Mouse (Mus musculus): ENCODE measurements around the gene Lrrc3c.
A peak's percentile ranks its signal among the peaks of the same experiment; 100 is the strongest.
"Not testable (repeated sequence)": the region's sequence is repeated elsewhere in the genome, so short reads cannot be mapped to it uniquely, and the experiment has no call there.

The Lrrc3c gene

GRCm38 (mm10) chr11:98586087-98586891 lies 11.8 kb upstream of the Lrrc3c start:
- DNase-seq = no peak

DNA sequence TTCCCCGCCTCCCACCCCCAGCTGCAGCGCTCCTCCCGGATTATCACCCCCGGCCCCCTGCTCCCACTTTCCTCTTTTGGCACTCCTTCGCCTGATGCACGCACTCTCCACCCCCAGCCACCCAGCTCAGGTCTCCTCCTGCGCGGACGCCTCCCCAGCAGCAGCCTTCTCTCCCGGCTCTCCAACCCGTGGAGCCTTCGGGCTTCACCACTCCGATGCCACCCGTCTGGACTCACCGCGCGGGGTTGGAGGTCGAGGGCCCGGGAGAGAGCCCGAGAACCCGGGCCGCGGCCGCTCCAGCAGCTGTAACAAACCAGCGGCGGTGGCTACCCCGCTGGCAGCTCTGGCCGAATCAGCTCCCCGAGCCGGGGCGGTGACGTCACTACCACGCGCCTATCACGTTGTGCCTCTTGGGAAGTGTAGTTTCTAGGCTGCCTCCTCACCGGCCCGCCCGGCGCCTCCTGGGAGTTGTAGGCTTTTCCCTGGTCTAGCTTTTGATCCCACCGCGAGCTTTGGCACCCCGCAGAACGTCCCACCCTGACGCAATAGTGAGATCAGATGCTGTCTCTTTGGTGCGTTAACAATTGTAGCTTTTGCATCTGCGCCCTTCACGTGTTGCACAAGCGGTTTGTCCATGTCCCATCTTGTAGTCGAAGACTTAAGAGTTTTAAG lies 11.1 kb upstream of the Lrrc3c start, which contains the start of gene Ormdl3:
Ormdl3 (minus strand) TSS at position 477 of the 672 bp plus-strand sequence.
- DNase-seq = peak; percentile 96 to 98

DNA sequence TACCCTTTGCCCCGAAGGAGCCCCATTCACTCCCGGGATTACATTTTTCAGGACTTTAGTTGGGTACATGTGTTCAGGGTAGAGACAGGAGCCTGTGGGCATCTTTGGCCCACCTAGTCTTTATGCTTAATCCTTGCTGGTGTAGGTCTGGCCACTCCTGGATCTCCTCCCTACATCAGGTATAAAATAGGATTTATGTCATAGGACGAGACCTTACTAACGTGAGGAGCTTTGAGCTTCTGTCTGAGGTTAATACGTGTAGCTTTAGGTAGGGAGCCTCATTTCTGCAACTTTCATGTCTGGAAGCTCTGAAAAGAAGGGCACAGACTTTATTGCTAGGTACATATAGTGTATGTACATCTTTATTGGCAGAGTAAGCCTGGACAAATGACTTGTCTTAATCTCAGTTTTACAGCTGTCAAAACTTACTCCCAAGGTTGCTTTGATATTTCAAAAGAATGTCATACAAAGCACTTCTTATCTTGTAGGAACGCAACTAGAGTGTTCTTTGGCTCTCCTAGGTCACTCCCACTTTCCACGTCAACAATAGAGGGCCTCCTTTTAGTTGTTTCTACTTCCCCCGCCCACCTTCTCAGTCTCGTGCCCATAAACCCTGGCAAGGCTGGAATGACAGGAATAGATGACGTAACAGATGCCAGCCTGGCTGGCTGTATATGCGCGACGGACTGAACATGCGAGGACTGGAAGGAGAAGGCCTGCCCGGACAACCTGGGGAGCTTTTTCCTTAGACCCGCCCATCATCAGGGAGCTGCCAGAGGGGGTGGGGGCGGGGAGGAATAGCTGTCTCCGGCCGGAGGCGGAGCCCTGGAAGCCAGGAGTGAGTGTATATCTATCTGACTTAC lies 10.2 kb upstream of the Lrrc3c start:
- peak; percentile 33 to 40 for DNase-seq

GRCm38 (mm10) chr11:98588833-98589281 lies 9.2 kb upstream of the Lrrc3c start:
- DNase-seq = no peak

DNA sequence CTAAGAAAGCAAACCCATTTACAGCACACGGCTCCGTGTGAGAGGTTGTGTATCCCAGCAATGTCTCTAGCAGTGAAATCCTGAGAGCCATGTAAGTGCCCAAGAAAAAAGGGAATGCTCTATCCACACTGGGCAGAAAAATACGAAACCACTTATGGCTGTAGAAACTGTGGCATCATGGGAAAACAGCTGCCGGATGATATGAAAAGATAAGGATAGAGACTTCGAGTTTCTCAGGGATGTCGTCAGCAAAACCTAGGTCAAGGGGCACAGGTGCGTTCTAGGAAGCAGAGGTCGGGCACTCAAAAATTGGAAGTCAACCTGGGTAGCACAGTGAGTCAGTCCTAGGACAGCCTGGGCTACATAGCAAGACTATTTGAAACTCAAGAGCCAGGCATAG lies 8.8 kb upstream of the Lrrc3c start:
- DNase-seq = no peak

DNA sequence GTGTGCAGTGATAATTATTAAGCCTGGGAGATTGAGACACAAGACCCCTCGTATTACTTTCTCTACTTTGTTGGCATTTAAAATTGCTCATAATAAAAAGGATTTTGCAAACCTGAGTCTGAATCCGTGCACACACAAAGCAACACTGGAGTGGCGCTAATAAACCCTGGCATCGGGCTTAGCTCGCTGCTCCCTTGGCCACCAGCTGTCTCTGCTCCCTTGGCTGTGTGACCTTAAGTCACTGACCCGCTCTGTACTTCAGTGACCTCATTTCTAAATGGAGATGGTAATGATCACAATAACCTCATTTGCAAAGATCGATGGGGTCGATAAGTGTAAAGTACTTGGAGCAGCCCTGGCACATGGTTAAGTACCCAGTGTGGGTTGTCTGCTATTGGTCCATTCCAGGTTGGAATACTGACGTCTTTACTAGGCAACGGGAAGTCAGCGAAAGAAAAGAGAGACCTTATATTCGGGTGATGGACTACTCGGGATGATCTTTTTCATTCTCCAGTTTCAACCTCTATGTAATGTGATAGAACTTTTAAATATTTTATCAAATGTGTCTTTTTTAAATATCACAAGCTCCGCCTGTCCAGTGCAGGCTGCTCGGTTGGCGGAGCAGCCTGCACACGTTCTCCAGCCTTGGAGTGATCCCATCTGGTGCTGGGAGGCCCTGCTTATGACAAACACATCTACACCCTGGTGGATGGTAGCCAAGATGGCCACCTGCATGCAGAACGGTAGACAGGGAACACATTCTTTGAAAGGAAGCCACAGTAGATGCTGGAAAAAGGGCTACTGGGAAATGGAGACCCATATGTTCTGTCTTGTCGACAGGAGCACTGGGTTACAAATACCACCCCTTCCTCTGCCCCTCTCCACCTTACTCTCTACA lies 7.3 kb upstream of the Lrrc3c start:
- DNase-seq = peak; percentile 53 to 58

DNA sequence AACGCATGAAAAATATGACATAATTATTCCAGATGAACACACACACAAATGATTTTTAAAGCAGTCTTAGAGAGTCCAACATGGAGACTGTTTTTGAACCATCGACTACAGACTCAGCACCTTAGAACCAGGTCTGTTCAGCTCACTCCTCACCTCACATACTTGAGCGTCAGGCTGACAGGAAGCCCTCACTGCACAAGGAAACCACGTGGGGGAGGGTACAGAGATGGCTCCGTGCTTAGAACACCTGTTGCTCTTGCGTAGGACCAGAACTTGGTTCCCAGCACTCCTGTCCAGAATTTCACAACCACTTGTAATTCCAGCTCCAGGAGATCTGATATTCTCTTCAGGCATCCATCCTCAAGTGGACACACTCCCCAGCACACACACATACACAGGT lies 3.1 kb upstream of the Lrrc3c start:
- no peak for DNase-seq

DNA sequence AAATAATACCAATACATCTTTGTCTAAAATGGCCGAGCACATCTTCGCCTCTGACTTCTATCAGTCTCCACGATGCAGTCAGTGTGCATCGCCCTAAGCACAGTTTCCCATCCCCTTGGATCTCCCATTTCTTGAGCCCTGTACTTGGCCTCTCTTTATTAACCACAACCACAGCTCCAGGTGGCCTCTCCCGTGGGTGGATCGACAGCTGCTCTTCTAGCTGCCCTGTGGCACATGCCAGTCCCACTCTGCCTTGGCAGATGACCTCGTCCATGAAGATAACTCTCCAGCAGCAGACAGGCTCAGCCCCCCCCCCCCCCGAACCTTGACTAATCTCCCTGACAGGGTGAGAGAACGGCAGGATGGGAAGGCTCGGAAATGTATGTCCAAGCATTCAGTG lies 2.6 kb upstream of the Lrrc3c start:
- no peak for DNase-seq

GRCm38 (mm10) chr11:98595955-98596354 lies 2.1 kb upstream of the Lrrc3c start:
- DNase-seq = no peak

GRCm38 (mm10) chr11:98597363-98597762 lies 728 bp upstream of the Lrrc3c start:
- peak; percentile 24 to 37 for DNase-seq

- peak; percentile 55 to 64 for DNase-seq
Observed at GRCm38 (mm10) chr11:98598851-98599290, 780 bp downstream of the Lrrc3c start.

GRCm38 (mm10) chr11:98599291-98599690 lies 1.2 kb downstream of the Lrrc3c start:
- DNase-seq = peak; percentile 32 to 44

- DNase-seq = no peak
Observed at GRCm38 (mm10) chr11:98602090-98602690, 4.1 kb downstream of the Lrrc3c start.

- no peak for DNase-seq
Observed at GRCm38 (mm10) chr11:98603953-98604352, 5.9 kb downstream of the Lrrc3c start.

DNA sequence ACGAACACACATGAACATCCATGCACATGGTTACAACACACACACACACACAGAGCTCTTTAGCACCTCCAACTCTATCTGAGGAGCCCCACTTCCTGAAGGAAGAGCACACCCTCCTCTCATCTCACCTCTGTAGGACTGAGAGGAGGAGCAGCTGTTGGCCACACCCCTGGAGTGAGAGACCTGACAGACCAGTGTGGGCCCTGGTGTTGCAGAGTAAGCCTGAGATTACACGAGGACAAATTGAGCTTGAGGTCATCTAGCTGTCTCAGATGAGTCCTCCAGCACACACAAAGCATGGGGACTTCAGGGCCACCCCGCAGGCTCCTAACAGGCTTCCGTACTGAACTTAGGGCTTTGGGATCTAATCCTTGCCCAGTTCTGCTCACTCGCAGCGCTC lies 6.8 kb downstream of the Lrrc3c start:
- DNase-seq = not testable (repeated sequence)

GRCm38 (mm10) chr11:98606763-98607162 lies 8.7 kb downstream of the Lrrc3c start:
- peak in 1 of 2 experiments; percentile 31 for DNase-seq

DNA sequence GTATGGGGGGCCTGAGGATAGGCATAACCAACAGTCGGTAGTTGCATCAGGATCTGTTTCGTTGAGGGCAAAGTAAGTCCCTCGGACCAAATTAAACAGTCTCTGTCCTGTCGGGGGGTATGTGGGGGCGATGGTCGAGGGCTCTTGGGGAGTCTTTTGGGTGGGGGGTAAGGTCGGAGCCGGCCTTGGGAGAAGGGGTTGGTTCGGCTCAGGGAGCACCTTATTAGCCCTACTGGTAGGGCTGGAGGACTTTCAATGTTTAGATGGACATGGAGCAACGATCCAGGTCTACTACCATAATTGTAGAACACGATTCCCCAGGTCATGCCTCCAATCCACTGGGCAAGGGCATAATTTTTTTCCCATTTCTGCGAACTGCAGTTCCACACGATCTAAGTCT lies 22.7 kb downstream of the Lrrc3c start:
- DNase-seq = no peak

DNA sequence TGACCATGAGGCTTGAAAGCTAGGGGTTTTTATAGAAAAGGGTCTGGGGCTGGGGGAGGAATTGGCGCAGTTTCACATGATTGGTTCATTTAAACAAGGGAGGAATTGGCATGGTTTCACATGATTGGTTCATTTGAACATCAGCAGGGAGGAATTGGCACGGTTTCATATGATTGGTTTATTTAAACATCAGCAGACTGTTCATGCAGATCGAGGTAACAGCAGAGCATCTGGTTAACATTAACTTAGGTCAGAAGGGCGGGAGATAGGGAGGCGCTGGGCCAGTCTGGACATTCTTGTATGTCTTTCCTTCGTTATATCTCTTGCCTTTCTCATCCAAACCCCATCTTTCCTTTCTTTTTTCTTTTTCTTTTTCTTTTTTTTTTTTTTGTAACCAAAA lies 25.9 kb downstream of the Lrrc3c start:
- not testable (repeated sequence) for DNase-seq

- DNase-seq = not testable (repeated sequence)
Observed at GRCm38 (mm10) chr11:98624381-98624780, 26.3 kb downstream of the Lrrc3c start.

- no peak for DNase-seq
Observed at GRCm38 (mm10) chr11:98625611-98626410, 27.7 kb downstream of the Lrrc3c start, which contains the start of the genes Gm12355 and Gsdma3. Gene Gm12355, minus strand, starts transcription at chr11:98625661. Gene Gsdma3, plus strand, starts transcription at chr11:98626360.
